Mouse (Mus musculus) E14TG2a.4 (cell line): ENCODE measurements at regions not wholly inside any gene's neighbourhood (a gene's known extent, or its start where the extent isn't known, plus 50 kb on each side); places are given as distances from the start of the nearest gene placed in this dataset.

Source experiments
- H3K27me3 ChIP-seq: 2 replicates; pipeline ENCODE4 v1.6.1; 2014; ENCODE audit warnings: low read length, control low read depth; ENCODE audit not compliant: insufficient read depth
- H3K36me3 ChIP-seq: 2 replicates; pipeline ENCODE4 v1.6.1; 2014; ENCODE audit warnings: low read length, control low read depth; ENCODE audit not compliant: insufficient read depth
- H3K4me1 ChIP-seq: replicated peaks from 2 replicates; pipeline ENCODE4 v1.6.1; 2014; ENCODE audit warnings: low read depth, low read length, control low read depth
- H3K4me3 ChIP-seq: replicated peaks from 2 replicates; pipeline ENCODE4 v1.5.1; 2014; ENCODE audit warnings: mild to moderate bottlenecking, low read length
- H3K9me3 ChIP-seq: 2 replicates; pipeline ENCODE4 v1.6.1; 2014; ENCODE audit warnings: low read length, control low read depth
- CTCF ChIP-seq: conservative IDR thresholded peaks from 2 replicates; pipeline ENCODE4 v1.5.1; 2014; ENCODE audit warnings: low read length
- NANOG ChIP-seq: IDR thresholded peaks from 2 replicates; pipeline ENCODE4 v1.6.1; 2014; ENCODE audit warnings: borderline replicate concordance, low read length, mixed read lengths
- POU5F1 ChIP-seq: IDR thresholded peaks from 2 replicates; pipeline ENCODE4 v1.6.1; 2014; ENCODE audit warnings: low read length, borderline replicate concordance

GRCm38 (mm10) chr5:46348448-46348847 is 491.0 kb upstream of the Lcorl start:
- no peaks in the 10 kb centered on the region for H3K9me3 ChIP-seq
- no peaks in the 10 kb centered on the region for H3K4me1 ChIP-seq
- H3K4me3 ChIP-seq = no peak overlapping the region
- no peaks in the 10 kb centered on the region for H3K36me3 ChIP-seq
- H3K27me3 ChIP-seq = no peaks in the 10 kb centered on the region
- TF ChIP-seq CTCF (no peak), NANOG (no peak), POU5F1 (no peak)

- no peaks in the 10 kb centered on the region for H3K9me3 ChIP-seq
- no peaks in the 10 kb centered on the region for H3K4me1 ChIP-seq
- no peaks in the 10 kb centered on the region for H3K36me3 ChIP-seq
- TF ChIP-seq CTCF (no peak; the same call in none of the 2 replicates), NANOG (no peak), POU5F1 (no peak)
- H3K27me3 ChIP-seq = no peaks in the 10 kb centered on the region
- H3K4me3 ChIP-seq = no peak overlapping the region
Measured at GRCm38 (mm10) chr5:46347368-46348083, 490.1 kb upstream of the Lcorl start.

- Histone ChIP-seq H3K9me3 (no peaks in the 10 kb centered on the region), H3K27me3 (no peaks in the 10 kb centered on the region), H3K4me1 (no peaks in the 10 kb centered on the region), H3K4me3 (no peak overlapping the region), H3K36me3 (no peaks in the 10 kb centered on the region)
- TF ChIP-seq POU5F1 = no peak
- TF ChIP-seq NANOG = no peak
- no peak for TF ChIP-seq CTCF
Measured at GRCm38 (mm10) chr5:46338461-46338860, 481.0 kb upstream of the Lcorl start.

GRCm38 (mm10) chr5:46330880-46331279 is 473.5 kb upstream of the Lcorl start:
- Histone ChIP-seq H3K36me3 (no peaks in the 10 kb centered on the region), H3K27me3 (no peaks in the 10 kb centered on the region), H3K9me3 (no peaks in the 10 kb centered on the region), H3K4me1 (no peaks in the 10 kb centered on the region), H3K4me3 (no peak overlapping the region)
- TF ChIP-seq CTCF (no peak), NANOG (no peak), POU5F1 (no peak)
